In the genomic region with DNA sequence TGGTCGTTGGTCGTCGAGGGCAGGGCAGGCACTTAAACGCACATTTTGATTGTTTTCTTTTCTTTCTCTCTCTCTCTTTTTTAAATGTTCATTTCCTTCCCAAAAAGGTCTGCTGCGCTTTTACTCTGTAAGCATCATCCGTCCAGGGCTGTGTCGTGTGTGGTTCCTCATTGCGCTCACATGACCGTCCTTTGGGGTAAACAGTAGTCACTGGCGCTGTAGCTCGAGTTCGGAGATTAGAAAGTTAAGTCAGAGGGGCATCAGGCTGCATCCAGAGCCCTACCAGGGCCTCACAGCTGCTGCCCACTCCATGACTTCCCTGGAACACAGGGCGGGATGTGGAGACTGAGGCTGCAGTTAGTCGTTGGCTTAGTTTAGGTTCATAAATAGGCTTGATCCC, we compare ENCODE assay signal across 10 mouse cellular contexts. TPM values are rescaled to one million over a fixed set of nuclear protein-coding genes. Genes with fewer than 3 reads are reported as not detected.
DNase-seq lines count a peak whose midpoint lies in the region; ATAC-seq and TF ChIP-seq lines count a peak whose summit lies in the region.
"Had no signal": no experiment of that assay in that cellular context is flagged by ENCODE, and none has a peak within 500 bp of the region (broad histone marks: within the 10 kb centered on the region; RNA-seq: fewer than 3 reads in every experiment).

No protein-coding gene starts in this region.

- peaks cover 85% of the 10 kb centered on the region for H3K4me1 ChIP-seq in kidney, embryonic 15.5 days
- peaks cover 66% of the 10 kb centered on the region for H3K4me1 ChIP-seq in heart, postnatal 0 days (ENCODE audit: control insufficient read depth, insufficient read depth)
- peaks cover 63% of the 10 kb centered on the region for H3K4me1 ChIP-seq in liver, postnatal 0 days (ENCODE audit: insufficient read depth)

- H3K9ac ChIP-seq in kidney, embryonic 15.5 days = no peak overlapping the region
- peak overlapping the region; percentile 37; the same call in 1 of the 2 replicates for H3K9ac ChIP-seq in heart, postnatal 0 days (replicated peaks; ENCODE audit: low read depth, low read length)
- no peak overlapping the region for H3K9ac ChIP-seq in liver, postnatal 0 days (replicated peaks)

- ATAC-seq in kidney, embryonic 15.5 days (replicated peaks; ENCODE audit: low FRiP score) = no peak
- peak; percentile 64 for ATAC-seq in common myeloid progenitor, adult 5-6 weeks (replicated peaks; ENCODE audit: low read depth, poor library complexity, severe bottlenecking)
- ATAC-seq in heart, postnatal 0 days (ENCODE audit: insufficient read depth, low read depth) = no peak
- no peak for ATAC-seq in liver, postnatal 0 days

- no peaks in the 10 kb centered on the region for H3K27me3 ChIP-seq in kidney, embryonic 15.5 days
- H3K27me3 ChIP-seq in heart, postnatal 0 days (ENCODE audit: control insufficient read depth, insufficient read depth, low read length) = no peaks in the 10 kb centered on the region
- H3K27me3 ChIP-seq in liver, postnatal 0 days (ENCODE audit: insufficient read depth, low read length) = no peaks in the 10 kb centered on the region

- no peaks in the 10 kb centered on the region for H3K9me3 ChIP-seq in kidney, embryonic 15.5 days (replicated peaks)
- no peaks in the 10 kb centered on the region for H3K9me3 ChIP-seq in heart, postnatal 0 days (replicated peaks; ENCODE audit: control insufficient read depth, low read length)
- no peaks in the 10 kb centered on the region for H3K9me3 ChIP-seq in liver, postnatal 0 days (ENCODE audit: low read length)

- TF ChIP-seq EP300 in heart, postnatal 0 days (IDR thresholded peaks at IDR 0.05; ENCODE audit: low read depth) = no peak
- no peak for TF ChIP-seq EP300 in liver, postnatal 0 days (IDR thresholded peaks at IDR 0.05; ENCODE audit: low read depth)

- H3K27ac ChIP-seq in kidney, embryonic 15.5 days = peak overlapping the region; percentile 90
- H3K27ac ChIP-seq in heart, postnatal 0 days (ENCODE audit: low read depth) = peak overlapping the region; percentile 95
- peak overlapping the region; percentile 82 for H3K27ac ChIP-seq in liver, postnatal 0 days (ENCODE audit: low read depth)

- 45% methylated on average over 14 of the region's 14 CpGs for WGBS in kidney, embryonic 15.5 days
- 27% methylated on average over 14 of the region's 14 CpGs for WGBS in heart, postnatal 0 days
- 19% methylated on average over 14 of the region's 14 CpGs for WGBS in liver, postnatal 0 days (ENCODE audit: insufficient replicate concordance)

- H3K4me2 ChIP-seq in kidney, embryonic 15.5 days = peak overlapping the region; percentile 20; the same call in 1 of the 2 replicates
- peak overlapping the region; percentile 64 for H3K4me2 ChIP-seq in heart, postnatal 0 days (ENCODE audit: low read depth, low read length)
- peak overlapping the region; percentile 54 for H3K4me2 ChIP-seq in liver, postnatal 0 days (ENCODE audit: low read depth, low read length)

- H3K4me3 ChIP-seq in kidney, embryonic 15.5 days (replicated peaks) = no peak overlapping the region
- H3K4me3 ChIP-seq in heart, postnatal 0 days (ENCODE audit: low read depth, low read length) = no peak overlapping the region
- H3K4me3 ChIP-seq in liver, postnatal 0 days (ENCODE audit: low read depth, low read length) = no peak overlapping the region

- no peaks in the 10 kb centered on the region for H3K36me3 ChIP-seq in kidney, embryonic 15.5 days
- H3K36me3 ChIP-seq in heart, postnatal 0 days (replicated peaks; ENCODE audit: control insufficient read depth, insufficient read depth, low read length) = no peaks in the 10 kb centered on the region
- no peaks in the 10 kb centered on the region for H3K36me3 ChIP-seq in liver, postnatal 0 days (replicated peaks; ENCODE audit: insufficient read depth, low read length)

- no peak for TF ChIP-seq CTCF in heart, postnatal 0 days (IDR thresholded peaks at IDR 0.05; ENCODE audit: low read depth)
- no peak for TF ChIP-seq CTCF in liver, postnatal 0 days (IDR thresholded peaks at IDR 0.05; ENCODE audit: low read depth)

- DNase-seq in kidney, adult 8-10 months = no peak
- DNase-seq in heart, postnatal 0 days (ENCODE audit: low spot score) = no peak
- DNase-seq in liver, postnatal 0 days = no peak
- DNase-seq in frontal cortex, postnatal 10 days (ENCODE audit: low spot score in 2 of 2) = no peak
- no peak for DNase-seq in cerebellum, postnatal 25 days
- DNase-seq in right cerebral cortex, postnatal 4 days = no peak
- DNase-seq: cerebellum, adult 11 months; kidney, adult 11 months had no signal

RNA-seq across cellular contexts. Expression of a gene that starts 12.2 kb away (rescaled TPM):
- polyA plus RNA-seq in kidney, embryonic 15.5 days (2015; fragmentation: Nextera tagmentation; extraction: Ambion mirVana) = 33.1 and 33.8 TPM in 2 replicates
- 41.1 and 48.9 TPM in 2 replicates for total RNA-seq in common myeloid progenitor, adult 5-6 weeks (2017)
- 40.2 and 53.7 TPM in 2 replicates for total RNA-seq in heart, postnatal 0 days (2014; rRNA removed; ENCODE audit: low replicate concordance)
- polyA plus RNA-seq in heart, postnatal 0 days (2015; fragmentation: Nextera tagmentation; extraction: Ambion mirVana) = 5.5 and 6.0 TPM in 2 replicates
- 5.1 and 6.2 TPM in 2 replicates for polyA plus RNA-seq in liver, postnatal 0 days (2015; fragmentation: Nextera tagmentation; extraction: Ambion mirVana)
